Mouse (Mus musculus) kidney, postnatal 25 days (tissue): ENCODE measurements around the gene Nuak2.

Experiments used
- DNase-seq, 2 experiments: peaks; one replicate each; pipeline ENCODE4 v3.0.0; 2021; ENCODE audit warnings: mixed read lengths in 2 of 2

The Nuak2 gene

DNA sequence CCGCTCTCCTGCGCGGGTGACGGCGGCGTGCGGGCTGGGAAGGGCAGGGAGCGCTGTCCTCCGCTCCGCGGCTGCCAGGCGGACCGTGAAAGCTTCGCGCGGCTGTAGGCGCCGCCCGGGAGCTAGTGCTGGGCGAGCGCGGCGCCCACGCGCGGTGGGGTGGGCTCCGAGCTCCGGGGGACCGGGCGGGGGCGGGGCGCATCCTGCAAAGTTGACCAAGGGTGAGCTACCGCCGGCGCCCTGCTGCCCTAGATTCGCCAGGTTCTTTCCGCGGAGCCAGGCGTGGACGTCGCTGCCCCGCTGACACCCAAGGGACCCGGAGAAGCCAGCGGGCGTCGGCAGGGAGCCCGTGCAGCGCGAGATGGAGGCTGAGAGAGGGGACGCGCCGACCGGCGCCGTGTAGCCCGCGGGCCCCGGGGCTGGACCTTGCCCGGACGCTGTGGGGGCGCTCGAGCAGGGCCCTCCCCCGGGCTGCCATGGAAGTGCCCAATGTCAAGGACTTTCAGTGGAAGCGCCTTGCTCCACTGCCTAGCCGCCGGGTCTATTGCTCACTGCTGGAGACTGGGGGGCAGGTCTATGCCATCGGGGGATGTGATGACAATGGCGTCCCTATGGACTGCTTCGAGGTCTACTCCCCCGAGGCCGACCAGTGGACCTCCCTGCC lies 17.0 kb upstream of the Nuak2 start:
- DNase-seq = peak; percentile 55 to 75

DNA sequence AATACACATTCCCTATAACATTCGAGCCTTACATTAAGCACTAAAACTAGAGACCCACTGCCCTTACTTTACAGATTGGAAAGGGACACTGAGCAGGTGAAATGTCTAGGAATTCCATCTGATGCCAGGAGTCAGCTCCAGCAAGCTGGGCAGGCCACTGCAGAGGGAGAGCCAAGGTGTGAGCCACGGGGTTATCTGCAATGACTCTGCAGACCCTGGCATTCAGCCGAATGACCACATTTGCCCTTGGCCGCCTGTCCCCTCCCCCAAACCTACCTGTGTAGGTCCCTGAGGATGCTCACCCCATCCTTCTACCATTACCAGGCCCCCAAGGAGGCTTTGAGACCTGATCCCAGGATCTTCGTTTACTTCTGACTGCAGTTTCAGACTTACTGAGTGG lies 16.2 kb upstream of the Nuak2 start:
- DNase-seq = peak in 1 of 2 experiments; percentile 57

DNA sequence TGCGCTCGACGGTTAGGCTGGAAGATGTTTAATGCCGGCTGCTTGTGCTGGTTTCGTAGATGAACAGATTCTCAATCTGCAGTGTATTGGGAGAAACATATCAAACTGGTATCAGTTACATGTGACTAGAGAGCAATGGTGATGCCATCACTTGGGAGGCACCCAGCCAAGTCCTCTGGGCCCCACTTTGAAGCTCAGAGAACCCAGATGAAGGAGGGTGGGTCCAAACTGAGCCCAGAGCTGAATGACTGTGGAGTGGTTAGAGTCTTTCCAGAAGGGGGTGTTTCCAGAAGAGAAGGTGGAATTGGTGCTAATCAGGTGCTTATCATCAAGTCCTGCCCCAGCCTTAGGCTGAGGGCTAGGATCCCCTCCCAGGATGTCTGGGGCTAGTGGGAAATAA lies 14.7 kb upstream of the Nuak2 start:
- no peak for DNase-seq

DNA sequence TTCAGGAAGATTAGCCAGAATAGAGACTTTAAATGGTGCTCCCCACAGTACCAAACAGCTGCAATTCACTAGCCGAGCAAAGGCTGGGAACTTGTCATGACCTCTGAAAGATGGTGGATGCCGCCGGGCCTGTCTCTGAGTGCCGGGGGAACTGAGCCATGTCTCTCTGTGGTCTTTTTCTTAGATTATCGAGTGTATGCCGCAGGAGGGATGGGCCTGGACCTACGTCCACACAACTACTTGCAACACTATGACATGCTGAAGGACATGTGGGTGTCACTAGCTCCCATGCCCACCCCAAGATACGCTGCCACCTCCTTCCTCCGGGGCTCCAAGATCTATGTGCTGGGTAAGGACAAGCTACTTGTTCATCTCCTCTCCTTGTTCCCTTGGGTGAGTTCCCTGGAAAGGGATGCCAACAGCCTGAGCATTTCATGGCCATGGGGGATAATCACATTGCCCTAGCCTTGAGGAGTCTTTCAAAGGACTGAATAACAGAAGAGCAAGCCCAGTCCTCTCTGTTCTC lies 13.5 kb upstream of the Nuak2 start:
- DNase-seq = no peak

DNA sequence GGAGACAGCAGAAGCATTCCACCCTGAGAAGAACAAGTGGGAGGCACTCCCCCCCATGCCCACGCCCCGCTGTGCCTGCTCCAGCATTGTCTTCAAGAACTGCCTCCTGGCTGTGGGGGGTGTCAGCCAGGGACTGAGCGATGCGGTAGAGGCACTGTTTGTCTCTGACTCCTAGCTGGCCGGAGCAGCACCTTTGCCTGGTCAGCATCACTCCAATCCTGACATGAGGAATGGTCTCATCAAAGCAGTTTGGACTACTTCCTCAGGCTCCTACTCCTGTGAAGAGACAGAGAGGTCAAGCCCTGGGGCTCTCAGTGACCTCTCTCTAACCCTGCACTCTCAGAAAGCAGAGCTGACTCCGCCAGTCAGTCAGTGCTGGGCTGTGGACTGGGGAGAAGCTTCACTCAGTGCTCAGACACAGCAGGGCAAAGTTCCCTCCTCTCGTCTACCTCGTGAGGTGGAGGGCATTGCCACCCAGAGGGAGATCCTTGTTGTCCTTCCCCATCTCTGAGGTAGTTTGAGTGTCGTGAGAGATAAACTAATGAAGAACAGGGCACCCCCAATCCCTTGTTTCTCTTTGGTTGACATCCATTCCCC lies 11.2 kb upstream of the Nuak2 start:
- DNase-seq = peak in 1 of 2 experiments; percentile 69

DNA sequence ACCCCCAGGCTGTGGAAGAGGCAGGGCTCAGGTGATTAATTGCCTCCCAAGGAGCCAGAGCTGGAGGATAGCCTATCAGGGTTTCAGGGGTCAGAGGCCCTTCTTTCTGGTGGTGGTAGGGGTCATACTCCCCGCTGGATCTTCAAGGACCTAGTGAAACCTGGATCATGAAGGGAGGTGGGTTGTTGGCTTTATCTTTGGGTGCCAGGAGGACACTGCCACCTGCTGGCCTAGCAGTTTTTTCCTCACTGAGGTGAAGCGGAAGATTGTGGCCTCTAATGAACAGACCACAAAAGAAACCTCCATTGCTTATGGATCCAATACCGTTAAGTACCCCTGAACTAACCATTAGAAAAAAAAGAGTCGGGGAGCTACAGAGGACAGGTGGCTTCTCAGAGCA lies 9.8 kb upstream of the Nuak2 start:
- DNase-seq = peak; percentile 77 to 84

DNA sequence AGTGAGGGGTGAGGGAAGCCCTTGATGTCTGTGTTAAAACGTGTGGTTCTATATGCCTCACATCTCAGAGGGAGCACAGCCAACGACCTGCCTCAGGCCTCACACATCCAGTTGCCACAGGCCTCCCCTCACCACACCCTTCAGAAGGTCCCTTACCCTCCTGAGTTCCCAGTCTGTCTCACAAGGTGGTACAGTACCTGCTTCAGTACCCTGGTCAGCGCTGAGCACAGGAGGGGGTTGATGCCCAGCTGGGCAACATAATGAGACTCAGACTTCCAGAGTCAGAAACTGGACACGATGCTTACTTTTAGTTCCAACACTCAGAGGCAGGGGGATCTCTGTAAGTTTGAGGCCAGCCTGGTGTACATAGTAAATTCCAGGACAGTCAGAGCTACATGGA lies 9.1 kb upstream of the Nuak2 start:
- no peak for DNase-seq

DNA sequence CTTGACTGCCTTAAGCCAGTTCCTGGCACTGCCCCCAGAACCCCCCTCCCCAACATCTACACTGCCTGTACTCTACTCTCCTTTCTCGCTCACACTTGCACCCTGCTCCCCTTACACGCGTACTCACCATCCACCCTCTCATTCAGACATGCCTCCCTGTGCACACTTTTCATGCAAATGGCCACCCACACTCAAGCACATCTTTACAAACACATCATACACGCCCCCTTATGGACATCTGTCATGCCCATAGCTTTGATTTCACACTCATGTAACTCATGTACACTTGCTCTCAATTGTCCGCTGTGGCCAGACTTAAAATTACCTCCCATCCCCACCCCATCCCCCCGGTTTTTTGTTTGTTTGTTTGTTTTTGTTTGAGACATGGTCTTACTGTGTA lies 8.0 kb upstream of the Nuak2 start:
- no peak for DNase-seq

DNA sequence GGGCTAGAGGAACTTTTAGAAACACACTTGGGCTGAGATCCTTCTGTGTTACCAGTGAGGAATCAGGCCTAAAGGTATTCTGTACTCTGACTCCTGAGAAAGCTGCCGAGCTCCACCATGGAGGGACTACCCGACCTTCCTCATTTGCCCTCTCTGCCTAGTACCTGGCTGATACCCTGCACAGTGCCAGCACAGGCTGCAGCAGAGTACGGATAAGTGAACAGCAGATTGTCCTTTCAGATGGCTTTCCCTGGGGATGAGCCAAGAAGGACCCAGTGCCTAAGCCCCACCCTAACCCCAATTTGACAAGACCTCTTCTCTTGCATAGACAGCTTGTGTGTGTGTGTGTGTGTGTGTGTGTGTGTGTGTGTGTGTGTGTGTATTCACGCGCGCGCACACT lies 7.3 kb upstream of the Nuak2 start:
- no peak for DNase-seq

DNA sequence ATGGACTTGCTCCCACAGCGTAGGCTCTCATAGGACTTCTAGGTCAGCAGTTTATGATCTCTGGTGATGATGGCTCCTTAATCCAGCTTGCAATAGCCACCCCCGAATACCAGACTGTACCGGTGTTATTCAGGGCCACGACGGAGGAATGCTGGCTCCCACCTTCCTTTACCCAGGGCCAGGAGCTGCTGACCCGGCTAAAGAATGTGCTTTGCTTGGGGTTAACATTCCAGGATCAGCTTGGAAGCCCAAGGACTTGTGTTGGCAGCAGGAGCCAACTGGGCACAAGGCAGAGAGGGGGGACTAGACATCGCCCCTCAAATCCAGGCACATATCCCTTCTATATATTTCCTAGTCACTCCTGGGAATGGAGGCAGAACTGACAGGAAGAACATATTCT lies 5.2 kb upstream of the Nuak2 start:
- peak; percentile 69 to 89 for DNase-seq

DNA sequence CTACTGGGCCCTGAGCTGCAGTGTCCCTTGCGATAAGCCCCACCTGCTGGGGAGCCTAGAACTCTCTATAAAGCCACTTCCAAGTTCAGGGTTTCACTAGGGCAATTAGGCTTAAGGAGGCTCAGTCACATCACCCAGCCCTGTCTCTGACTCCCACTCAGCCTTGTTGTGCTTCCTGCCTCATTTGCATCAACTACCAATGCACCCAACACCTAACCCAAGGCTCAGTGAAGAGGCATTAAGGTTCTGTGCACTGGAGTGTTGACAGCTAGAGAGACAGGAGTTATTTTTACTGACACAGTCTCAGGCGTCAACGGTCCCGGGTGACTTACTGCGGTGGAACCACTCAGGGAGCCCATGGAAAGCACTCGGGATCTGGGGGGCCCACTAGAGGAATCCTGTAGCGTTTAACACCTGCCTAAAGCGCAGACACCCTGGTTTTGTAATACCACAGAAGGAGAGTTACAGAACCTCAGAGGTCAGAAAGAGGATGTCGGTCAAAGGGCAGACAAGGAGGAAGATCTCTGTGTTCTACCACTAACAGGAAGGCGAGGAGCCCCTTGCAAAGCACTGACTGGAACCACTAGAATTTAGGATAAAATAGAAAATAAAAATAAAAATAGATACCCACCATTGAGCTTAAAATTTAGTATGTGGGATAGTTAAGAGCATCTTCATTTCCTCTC lies 4.6 kb upstream of the Nuak2 start:
- no peak for DNase-seq

DNA sequence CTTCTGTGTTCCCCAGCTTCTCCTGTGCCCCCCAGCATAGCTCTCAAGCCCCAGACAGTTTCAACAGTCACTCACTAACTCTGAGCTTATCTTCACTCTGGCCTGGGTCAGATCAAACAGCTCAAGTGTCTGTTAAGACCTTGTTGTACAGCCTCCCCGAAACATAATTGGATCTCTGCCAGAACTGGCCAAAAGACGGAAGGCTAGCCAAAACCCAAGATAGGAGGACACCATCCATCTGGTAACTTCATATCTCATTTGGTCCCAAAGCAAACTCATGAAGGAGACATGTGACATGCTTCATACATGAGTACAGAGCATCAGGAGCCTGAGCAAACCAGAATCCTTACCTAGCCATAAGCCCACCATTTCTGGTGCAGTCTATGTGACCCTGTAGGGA lies 3.9 kb upstream of the Nuak2 start:
- no peak for DNase-seq

DNA sequence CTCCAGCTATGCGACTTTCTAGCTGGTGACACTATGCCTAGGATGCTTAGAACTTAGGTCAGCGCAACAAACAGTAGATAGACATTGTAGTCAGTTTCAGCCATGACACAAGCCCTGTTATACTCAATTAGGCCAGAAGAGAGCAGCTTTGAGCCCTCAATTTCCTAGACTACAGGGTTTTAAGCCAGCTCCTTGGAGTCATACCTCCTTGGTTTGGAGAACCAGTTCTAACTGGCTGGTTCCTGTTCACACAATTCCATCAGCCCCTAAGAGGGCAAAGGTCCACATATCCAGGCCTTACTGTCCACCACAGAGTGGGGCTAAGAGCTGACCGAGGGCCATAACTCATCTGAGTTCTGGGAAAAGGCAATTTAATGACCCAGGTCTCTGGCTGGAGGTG lies 3.2 kb upstream of the Nuak2 start:
- peak; percentile 85 to 89 for DNase-seq

DNA sequence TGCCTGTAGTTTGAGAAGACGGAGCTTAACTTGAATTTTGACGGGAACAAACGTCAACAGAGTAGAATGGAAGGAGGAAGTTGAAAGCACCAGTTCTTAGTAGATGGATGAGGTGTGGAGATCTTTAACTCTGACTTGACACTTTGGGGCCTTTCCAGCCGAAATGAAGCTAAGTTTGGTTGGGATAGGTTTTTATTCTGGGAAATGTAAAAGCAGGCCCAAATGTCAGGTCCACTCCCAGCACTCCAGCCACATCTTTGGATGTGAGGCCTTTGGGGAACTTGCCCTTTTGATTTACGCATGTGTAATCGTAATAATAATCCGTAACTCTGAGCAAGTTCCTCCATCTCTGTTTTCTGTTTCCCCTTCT lies 684 bp downstream of the Nuak2 start:
- DNase-seq = no peak

DNA sequence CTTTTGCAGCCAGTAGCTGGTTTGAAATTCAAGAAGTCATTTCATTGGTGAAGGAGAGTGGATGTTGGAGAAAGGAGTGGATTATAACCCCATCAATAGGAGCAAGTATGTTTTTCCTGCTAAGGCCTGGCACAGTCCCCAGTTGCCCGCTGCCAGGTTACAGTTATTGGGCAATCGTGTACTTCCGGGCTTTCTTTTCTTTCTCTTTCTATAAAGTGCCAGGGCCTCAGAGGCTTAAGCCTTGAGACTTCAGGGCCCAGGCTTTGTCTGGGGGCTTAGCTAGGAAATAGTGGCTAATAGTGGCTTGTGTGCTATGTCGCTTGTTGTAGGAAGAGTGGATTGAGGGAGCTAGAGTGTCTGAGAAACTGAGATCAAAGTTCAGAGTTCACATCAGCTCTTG lies 1.5 kb downstream of the Nuak2 start:
- DNase-seq = peak; percentile 64 to 73

DNA sequence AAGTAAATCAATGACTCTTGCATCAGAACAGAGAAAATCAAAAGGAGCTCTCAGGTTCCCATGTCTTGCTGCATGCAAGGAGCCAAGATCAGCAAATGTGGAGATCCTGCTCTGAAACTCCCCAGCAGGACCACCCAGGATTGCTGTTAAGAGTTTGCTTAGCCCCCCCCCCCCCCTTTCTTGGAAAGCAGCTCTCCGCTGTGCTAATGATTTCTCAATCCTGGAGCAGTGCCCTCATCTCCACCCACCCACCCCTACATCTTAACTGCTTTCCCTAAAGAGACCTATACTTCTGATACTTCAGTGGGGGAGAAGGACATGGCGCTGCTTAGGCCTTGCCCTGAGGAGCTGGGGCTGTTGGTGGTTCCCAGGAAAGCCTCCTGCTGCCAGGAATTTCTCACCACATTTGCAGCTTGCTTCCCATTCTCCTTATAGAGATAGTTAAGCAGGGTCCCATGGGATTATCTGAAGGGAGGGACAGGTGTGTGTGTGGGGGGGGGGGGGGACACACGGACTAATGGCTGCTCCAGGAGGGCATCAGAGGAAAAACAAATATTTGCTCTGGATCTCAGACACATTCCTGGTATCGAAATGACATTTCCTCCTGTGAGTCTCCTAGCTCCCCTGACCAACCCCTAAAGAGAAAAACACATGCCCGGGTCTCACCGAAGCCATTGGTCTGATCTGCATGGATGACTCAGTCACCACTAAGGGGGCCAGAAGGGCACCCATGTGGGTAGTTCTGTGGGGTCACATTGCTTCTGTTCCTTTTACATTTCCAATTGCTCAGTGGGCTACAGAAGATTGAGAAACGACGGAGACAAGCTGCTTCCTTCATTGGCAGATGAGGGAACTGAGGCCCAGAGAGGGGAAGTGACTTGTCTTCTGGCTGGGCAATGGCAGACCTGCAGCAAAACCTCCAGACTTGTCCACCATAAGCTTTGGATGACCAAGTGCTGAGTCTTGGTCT lies 2.3 kb downstream of the Nuak2 start:
- no peak for DNase-seq

DNA sequence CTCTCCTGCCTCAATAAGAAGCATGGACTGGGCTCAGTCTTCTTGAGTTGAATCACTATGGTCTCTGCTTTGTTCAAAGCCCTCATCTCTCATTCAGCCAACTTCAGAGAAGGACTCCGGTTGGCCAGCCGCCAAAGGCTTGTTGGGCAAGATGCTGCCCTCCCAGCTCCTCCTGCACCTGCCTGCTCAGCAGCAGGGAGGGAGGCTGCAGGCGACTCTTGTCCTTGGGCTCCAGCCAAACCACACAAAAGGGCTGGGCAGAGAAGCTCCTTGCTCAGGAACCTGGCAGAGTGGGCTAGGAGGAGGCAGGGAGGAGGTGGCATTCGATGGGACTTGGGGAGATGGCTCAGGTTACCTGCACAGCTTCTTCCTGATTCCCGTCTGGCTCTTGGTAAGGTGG lies 3.3 kb downstream of the Nuak2 start:
- DNase-seq = peak; percentile 96

DNA sequence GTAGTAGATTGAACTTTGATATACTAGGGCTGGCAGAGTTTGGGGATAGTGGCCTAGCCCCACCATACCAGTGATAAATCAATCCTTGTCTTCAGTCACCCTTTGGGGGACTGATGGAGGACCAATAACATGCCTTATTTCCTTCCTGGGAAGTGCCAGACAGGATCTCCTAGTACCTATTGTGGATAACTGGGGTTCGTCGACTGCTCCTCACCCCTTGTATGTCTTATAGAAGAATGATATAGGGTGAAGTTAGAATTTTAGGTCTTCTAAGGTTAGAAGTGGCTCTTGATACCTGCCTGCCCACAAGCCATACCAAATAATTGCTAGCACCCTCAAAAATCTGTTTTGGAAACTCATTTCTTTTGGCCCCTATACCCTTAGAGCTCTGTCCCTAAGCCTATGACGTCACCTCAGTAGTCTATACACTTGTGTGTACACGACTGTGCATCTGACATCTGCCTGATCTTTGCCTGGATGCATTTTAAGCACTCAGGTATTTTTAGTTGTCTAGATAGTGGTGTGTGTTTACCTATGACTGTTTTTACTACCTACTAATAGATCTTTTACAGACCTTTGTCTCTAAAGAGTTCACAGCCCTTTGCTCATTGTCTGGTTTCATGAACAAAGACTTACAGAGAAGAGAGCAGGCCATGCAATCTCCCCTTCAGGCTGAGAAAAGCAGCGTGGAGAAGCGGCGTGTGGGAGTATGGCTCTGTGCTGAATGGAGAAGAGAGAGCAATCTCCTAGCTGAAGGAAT lies 6.1 kb downstream of the Nuak2 start:
- no peak for DNase-seq

DNA sequence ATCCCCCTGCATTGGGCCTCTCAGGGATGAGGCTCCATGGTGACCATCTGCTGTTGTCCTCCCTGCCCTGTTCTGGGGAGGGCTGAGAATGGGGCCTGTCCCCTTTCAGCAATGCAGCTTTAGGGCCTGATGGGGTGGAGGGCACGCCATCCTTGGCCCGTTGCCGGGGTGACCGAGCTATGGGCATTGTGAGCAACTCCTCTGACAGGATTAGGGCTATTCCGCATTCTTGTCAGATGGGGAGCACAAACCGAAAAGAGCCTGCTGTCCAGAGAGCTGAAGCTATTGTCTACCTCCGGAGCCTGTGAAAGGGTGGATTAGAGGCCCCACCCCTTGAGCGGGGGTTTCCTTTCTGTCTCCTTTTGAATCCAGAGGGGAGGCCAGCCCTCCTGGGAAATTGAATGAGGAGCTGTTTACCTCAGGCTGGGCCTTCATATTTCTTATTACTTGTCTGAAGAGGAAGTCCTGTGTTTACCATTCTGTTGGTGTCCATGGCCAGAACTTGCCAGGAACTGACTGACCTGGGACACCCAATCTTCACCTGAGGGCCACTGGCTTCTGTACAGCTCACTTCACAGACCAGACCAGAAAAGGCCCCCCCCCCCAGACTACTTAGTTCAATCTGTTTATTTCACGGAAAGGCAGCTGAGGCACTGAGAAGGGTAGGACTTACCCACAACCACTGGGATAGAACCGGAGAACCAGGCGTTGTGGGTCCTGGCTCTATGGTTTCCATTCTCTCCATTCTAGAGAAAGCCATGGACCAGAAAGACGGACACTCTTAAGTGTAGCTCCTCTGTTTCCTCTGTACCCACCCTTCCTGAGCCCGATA lies 7.0 kb downstream of the Nuak2 start:
- DNase-seq = peak; percentile 50 to 71

DNA sequence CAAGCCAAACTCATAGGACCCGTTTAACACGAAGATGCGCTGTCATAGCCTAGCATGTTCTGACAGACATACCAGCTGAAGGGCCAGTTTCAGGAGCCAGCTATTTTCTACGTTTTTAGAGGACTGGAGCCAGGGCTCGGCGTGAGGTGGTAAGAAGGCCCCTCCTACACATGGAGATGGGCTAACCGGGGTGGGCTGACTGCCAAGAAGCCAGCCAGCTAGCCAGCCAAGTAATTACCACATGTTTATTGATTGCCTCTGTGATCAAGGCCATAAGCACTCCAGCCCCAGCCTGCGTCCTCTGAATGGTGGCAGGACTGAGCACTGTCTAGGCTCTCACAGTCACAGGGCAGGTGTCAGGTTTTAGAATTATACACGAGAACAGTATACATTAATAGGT lies 10.9 kb downstream of the Nuak2 start:
- DNase-seq = peak; percentile 72 to 81

DNA sequence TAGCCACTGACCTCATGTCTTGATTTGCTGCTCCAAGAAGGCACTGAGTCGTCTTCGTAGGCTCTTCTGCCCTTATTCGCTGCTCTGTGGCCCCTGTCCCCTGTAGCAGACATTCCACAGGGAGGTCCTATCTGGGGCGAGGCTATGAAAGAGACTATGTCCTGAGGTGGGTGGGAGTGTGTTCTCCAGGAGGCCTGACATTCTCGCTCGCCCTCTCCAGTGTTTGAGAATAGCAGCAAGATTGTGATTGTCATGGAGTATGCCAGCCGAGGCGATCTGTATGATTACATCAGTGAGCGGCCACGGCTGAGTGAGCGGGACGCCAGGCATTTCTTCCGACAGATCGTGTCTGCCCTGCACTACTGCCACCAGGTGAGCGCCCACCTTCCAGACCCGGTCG lies 11.6 kb downstream of the Nuak2 start:
- DNase-seq = no peak
